Mouse (Mus musculus): ENCODE measurements at regions not wholly inside any gene's neighbourhood (a gene's known extent, or its start where the extent isn't known, plus 50 kb on each side); places are given as distances from the start of the nearest gene placed in this dataset.
A peak's percentile ranks its signal among the peaks of the same experiment; 100 is the strongest.

- no peak for DNase-seq
Measured at GRCm38 (mm10) chr1:78050231-78050630, 146.7 kb downstream of the Pax3 start.

DNA sequence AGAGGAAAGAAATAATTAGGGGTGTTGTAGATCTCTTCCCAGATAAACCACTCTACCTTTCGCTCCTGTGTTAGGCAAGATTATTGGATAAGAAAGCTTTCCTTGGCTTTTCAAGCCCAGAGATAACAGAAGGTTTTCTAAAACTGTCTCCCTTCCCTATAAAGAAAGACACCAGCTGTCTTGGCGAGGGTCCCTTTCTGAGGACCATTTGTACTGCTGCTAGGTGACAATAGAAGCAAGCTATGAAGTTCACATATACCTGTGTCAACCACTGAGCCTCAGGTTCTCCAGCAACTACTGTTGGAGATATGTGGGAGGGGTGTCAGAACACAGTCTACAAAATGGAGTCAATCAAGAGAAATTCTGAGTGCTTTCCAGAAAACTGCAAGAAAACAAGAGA is 164.6 kb downstream of the Pax3 start:
- no peak for DNase-seq

DNA sequence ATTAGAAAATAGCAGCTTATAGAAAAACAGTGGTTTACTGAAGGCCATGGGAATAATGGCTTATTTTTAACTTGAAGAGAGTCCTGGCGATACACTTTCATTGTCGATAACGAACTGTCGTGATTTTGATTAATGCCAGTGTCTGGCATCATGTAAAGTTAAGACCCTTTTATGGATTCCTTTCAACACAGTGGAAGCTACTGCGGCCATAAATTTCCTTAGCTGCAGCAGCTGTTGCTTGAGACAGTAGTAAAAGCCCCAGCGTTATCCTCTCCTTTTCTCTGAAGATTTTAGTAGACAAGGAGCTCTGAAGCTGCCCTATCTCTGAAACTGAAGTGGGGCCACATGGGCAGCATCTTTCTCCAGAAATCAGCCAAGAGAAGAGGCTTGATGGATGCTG is 175.2 kb downstream of the Pax3 start:
- DNase-seq, result no peak

DNA sequence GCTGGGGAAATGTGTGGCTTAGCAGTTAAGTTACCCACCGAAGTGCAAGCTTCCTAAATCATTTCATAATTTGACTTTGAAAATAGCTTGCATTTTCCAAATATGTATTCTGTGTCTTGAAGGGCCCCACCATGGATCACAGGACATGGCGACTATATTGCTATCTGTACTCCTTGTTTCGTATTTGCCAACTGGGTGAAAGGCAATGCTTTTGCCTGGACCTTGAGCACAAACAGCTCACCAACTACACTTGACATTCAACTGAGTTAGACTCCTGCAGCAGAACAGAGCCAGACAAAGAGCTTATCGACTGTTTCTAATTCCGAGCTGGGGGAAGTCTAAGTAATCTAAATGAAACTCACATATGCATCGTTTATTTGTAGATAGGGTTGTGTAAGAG is 175.9 kb downstream of the Pax3 start:
- no peak for DNase-seq

GRCm38 (mm10) chr1:78017949-78018617 is 178.9 kb downstream of the Pax3 start:
- peak; percentile 14 to 26 for DNase-seq

DNA sequence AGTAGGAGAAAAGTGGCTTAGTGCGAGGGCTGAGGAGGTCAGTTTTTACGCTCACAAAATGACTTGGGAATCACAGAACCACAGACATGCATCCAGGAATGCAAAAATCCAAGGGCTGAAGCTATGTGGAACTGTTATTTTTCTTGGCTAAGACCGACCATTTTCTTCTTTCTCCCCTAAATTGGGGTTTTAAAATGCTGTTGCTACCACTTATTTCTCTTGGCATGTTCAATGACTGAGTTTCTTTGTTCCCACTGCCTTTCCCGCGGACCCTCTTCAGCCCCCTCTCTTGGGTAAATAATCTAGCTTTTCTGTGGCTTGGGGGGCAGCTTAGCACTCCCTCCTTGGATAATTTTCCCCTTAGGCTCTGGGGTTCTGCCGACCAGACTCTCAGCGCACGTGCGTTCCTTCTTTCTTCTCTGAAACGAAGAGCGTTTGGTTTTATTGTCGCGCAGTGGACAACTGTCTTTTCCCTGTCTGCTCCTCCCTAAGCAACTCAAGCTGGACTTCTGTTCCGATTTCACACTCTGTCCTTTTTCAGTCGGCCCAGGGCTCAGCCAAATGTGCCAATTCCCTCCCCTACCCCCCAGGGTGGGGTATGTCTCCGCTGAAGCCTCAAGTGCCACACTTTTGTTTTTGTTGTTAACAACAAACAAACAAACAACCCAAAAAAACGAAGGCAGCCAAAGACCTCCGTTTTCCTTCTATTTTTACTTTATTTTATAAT is 180.2 kb downstream of the Pax3 start:
- DNase-seq, result peak; percentile 46 to 59

DNA sequence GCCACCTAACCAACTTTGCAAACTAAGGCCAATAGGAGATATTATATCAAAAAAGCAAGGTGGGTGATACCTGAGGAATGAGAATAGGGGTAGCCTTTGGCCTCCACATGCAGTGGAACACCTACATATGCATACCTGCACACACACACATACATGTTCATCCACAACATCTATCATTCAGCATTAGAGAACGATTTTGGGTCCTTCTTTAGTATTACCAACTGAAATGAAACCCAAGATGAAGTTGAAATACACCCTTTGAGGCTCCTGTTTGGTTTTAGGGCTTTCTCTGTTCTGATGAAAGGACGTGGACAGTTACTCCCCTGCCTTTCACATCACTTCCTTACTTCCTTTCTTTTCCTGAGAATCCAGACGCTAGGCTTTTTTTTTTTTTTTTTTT is 180.9 kb downstream of the Pax3 start:
- DNase-seq, result no peak

GRCm38 (mm10) chr1:78013396-78013795 is 183.5 kb downstream of the Pax3 start:
- DNase-seq, result no peak

- DNase-seq, result peak; percentile 30 to 52
Measured at GRCm38 (mm10) chr1:78008811-78009410, 188.0 kb downstream of the Pax3 start.

- DNase-seq, result no peak
Measured at GRCm38 (mm10) chr1:78004376-78004775, 192.6 kb downstream of the Pax3 start.

GRCm38 (mm10) chr1:77998727-77999126 is 198.2 kb downstream of the Pax3 start:
- no peak for DNase-seq

GRCm38 (mm10) chr1:77981528-77981927 is 215.4 kb downstream of the Pax3 start:
- no peak for DNase-seq

GRCm38 (mm10) chr1:77978696-77979095 is 218.2 kb downstream of the Pax3 start:
- DNase-seq, result peak; percentile 83 to 87

DNA sequence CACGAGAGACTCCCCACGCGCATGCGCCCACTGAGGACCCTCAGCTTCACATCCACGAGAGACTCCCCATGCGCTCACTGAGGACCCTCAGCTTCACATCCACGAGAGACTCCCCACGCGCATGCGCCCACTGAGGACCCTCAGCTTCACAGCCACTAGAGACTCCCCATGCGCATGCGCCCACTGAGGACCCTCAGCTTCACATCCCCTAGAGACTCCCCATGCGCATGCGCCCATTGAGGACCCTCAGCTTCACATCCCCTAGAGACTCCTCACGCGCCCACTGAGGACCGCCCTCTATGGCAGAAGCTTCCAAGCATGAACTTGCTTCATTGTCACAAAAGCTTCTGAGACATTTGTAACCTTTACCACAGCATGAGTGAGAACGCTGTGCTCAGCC is 221.0 kb downstream of the Pax3 start:
- no peak for DNase-seq

DNA sequence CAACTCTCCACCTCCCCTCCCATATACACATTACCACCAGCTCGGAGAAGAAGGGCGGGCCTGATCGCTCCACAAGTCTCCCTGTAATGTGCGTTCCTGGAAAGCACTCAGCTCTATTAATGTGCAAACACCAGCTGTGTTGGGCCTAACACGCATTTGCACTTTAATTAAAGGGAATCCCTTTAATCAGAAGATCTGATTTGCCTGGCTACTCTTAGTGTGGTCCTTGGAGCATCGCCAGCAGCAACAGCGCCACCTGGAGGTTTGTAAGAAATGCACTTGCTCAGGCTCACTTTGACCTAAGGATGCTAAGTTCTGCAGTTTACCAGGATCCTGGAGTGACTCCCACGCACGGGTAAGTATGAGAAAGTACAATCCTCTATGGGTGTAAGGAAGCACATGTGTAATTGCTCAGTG is 224.6 kb downstream of the Pax3 start:
- peak; percentile 82 to 89 for DNase-seq

GRCm38 (mm10) chr1:77964656-77965335 is 232.1 kb downstream of the Pax3 start:
- peak; percentile 83 to 87 for DNase-seq

DNA sequence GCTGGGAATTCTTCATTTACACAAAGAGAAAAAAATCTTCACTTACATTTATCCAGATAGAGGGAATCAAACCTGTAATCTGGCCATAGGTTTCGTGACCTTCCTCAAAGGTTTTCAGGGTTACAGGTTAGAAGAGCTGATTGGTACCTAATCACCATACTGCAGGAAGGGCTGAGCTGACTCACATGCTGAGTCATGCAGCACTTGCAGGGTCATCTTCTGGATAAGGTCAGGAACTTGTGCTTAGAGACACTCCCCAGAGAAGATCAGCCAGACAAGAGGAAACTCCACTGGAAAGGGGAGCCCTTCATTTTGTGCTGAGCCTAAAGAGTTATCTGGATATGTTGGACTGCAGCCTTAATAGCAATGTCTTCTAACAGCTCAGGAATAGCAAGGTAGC is 237.6 kb downstream of the Pax3 start:
- DNase-seq, result no peak

DNA sequence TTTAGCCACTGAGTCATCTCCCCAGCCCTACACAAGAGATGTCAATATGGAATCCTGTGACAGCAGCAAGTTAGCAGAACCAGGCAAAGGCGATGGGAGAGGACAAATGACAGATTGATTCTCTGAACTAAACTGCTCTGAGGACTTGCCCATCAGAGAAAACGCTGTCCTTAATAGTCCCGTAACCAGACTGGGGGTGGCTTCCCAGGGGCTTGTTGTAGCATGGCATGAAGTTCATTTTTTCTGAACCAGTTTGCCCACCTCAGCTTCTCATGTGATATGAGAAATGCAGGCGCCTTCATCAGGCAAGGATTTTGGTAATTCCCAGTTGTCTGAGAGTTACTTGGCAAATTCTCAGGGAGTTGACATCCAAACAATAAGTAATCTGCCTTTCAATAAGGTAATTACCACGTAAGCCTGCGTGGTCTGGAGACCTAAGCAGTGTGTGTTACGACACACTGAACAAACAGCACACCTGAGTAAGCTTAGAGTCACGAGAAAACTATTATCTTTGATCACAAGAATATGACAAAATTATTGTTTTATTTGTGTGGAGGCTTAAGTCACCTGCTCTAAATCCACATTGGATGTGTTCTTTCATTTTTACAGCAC is 239.7 kb downstream of the Pax3 start:
- DNase-seq, result no peak

DNA sequence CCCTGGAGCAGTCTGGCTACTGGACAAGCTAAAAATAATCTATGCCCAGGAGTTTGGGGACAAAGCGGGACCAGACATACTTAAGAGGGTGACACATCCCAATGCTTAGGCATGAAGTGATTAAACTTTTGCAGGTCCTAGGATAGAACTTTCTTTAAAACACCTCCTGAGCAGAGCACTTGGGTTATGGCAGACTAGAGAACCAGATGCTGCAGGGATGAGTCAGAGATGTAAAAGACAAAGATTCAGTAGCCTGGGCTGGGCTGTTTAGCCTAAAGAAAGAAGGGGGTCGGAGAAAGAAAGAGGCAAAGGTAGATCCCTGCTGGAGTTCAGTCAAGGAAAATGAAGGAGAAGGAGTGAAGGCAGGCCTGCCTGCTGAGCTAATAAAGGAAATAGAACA is 249.0 kb downstream of the Pax3 start:
- no peak for DNase-seq

GRCm38 (mm10) chr1:77944327-77944645 is 252.6 kb downstream of the Pax3 start:
- peak in 1 of 2 experiments; percentile 11 for DNase-seq

DNA sequence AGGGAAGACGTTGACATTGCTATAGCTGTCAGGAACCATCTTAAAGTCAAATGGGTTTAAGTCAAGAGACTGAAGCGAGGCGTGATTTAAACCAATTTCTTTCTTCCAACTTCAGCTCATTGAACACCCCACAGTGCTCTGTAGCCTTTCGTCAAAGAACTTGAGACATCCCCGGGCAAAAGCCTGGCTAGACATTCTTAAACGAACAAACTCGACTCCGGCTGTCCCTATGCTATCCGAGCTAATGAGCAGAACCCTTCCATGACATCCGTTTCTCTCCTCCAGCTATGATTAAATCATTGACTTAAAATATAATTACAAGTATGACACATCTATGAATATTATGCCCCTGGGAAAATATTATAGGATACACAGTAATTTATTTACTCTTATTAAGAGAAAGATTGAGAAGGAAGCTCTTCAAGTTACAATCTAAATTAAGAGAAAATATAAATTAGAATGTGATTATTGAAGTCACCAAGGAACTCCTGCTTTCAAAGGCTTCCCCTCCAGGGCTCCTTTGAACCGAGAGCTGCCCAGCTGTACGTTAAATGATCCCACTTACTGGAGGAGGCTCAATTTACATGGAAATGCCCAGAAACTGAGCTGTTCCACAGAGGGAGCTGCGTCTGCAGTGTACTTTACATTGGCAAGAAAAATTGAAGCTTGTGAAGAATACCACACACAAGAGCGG is 253.2 kb downstream of the Pax3 start:
- DNase-seq, result no peak

DNA sequence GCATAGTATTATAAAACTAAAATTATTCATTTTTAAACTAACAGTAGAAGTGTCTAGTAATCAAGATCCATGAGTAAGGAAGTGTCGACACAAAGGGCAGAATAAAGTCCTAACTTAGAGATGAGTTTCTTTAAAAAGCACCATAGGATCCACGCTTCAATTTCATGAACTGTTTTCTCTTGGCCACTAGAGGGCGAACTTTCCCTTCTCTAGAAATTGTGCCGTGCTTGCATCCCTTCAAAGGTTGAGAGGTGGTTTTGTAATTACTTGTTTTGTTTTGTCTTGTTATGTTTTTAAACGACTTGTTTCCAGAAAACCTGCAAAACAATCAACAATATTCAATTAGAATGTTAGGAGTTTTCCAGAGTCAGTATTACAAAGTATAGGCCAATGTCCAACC is 253.8 kb downstream of the Pax3 start:
- DNase-seq, result peak; percentile 62 to 78

Measured in cerebellum, postnatal 10 days (tissue).